Mouse (Mus musculus) embryonic stem cell, embryonic (primary cell): ENCODE results near the gene Shc4.

Experiments
- CTCF ChIA-PET, 4 experiments: fragments of 300-600 bp in 2 of 4; fragments of 350-600 bp in 2 of 4; sonication (Branson Sonifier 250); formaldehyde crosslinking; loops; one replicate each; lab custom pipeline; 2022; ENCODE audit warnings: inconsistent platforms in 2 of 4; lab: Charles Lee
- POLR2A ChIA-PET, 4 experiments: fragments of 300-600 bp in 2 of 4; fragments of 350-600 bp in 2 of 4; sonication (Branson Sonifier 250); formaldehyde crosslinking; loops; one replicate each; lab custom pipeline; 2022; ENCODE audit warnings: antibody characterized with exemption in 4 of 4, inconsistent platforms in 1 of 4; lab: Charles Lee

Shc4 gene

GRCm38 (mm10) chr2:125620213-125620907 lies 103.6 kb downstream of the Shc4 start:
- ChIA-PET POLR2A (interaction anchor here in 2 of 4 experiments (0.5 to 0.9 kb wide), 2 partner anchors 104 to 373 kb away, joined by 3 to 4 read pairs; partner anchors contain the start of genes Dut (in 1 of the 2) and Shc4 (in 1 of the 2)), CTCF (no interaction called here)

GRCm38 (mm10) chr2:125615858-125616424 lies 108.0 kb downstream of the Shc4 start:
- POLR2A ChIA-PET = interaction anchor here in 2 of 4 experiments (1.2 to 5.2 kb wide), 5 partner anchors 9 to 57 kb away, joined by 3 to 29 read pairs (median 3); partner anchors contain the start of gene Cep152 (in 2 of the 2)
- CTCF ChIA-PET = interaction anchor here in 2 of 4 experiments (0.7 to 1.3 kb wide), 3 partner anchors 11 kb away, joined by 3 to 6 read pairs (median 3); no protein-coding TSS in a partner anchor

GRCm38 (mm10) chr2:125615440-125615839 lies 108.5 kb downstream of the Shc4 start:
- ChIA-PET CTCF (interaction anchor here in 1 of 4 experiments (0.9 kb wide), 1 partner anchor 11 kb away, joined by 3 read pairs; no protein-coding TSS in a partner anchor), POLR2A (interaction anchor here in 2 of 4 experiments (1.2 to 5.2 kb wide), 5 partner anchors 9 to 57 kb away, joined by 3 to 29 read pairs (median 3); partner anchors contain the start of gene Cep152 (in 2 of the 2))

GRCm38 (mm10) chr2:125606220-125606845 lies 117.6 kb downstream of the Shc4 start:
- ChIA-PET POLR2A (interaction anchor here in 1 of 4 experiments (0.5 to 1.5 kb wide), 3 partner anchors 12 to 346 kb away, joined by 3 to 4 read pairs (median 4); no protein-coding TSS in a partner anchor), CTCF (interaction anchor here in 1 of 4 experiments (1.0 to 2.1 kb wide), 2 partner anchors 12 to 50 kb away, joined by 3 to 9 read pairs; no protein-coding TSS in a partner anchor)

- ChIA-PET POLR2A (interaction anchor here in 1 of 4 experiments (0.8 to 1.5 kb wide), 3 partner anchors 9 to 23 kb away, joined by 3 to 7 read pairs (median 5); no protein-coding TSS in a partner anchor), CTCF (interaction anchor here (0.5 to 2.1 kb wide), 22 partner anchors 9 to 448 kb away, joined by 3 to 16 read pairs (median 3); partner anchors contain the start of gene Cep152 (in 1 of the 4))
These were observed 119.3 kb downstream of the Shc4 start for GRCm38 (mm10) chr2:125604646-125605045.

- ChIA-PET CTCF (interaction anchor here in 1 of 4 experiments (0.7 kb wide), 1 partner anchor 22 kb away, joined by 3 read pairs; the partner anchor contains the start of gene Cep152), POLR2A (no interaction called here)
These were observed 121.0 kb downstream of the Shc4 start for GRCm38 (mm10) chr2:125602970-125603369.

- CTCF ChIA-PET = interaction anchor here in 2 of 4 experiments (0.5 to 0.6 kb wide), 2 partner anchors 70 to 103 kb away, joined by 3 read pairs; no protein-coding TSS in a partner anchor
- POLR2A ChIA-PET = interaction anchor here in 2 of 4 experiments (0.8 to 0.9 kb wide), 2 partner anchors 24 to 44 kb away, joined by 3 to 4 read pairs; no protein-coding TSS in a partner anchor
These were observed 125.0 kb downstream of the Shc4 start for GRCm38 (mm10) chr2:125598958-125599357.

- CTCF ChIA-PET = interaction anchor here in 2 of 4 experiments (0.6 to 0.9 kb wide), 2 partner anchors 27 to 104 kb away, joined by 3 read pairs; partner anchors contain the start of gene Cep152 (in 1 of the 2)
- POLR2A ChIA-PET = interaction anchor here in 1 of 4 experiments (0.9 kb wide), 1 partner anchor 43 kb away, joined by 3 read pairs; no protein-coding TSS in a partner anchor
These were observed 125.7 kb downstream of the Shc4 start for GRCm38 (mm10) chr2:125598251-125598650.

DNA sequence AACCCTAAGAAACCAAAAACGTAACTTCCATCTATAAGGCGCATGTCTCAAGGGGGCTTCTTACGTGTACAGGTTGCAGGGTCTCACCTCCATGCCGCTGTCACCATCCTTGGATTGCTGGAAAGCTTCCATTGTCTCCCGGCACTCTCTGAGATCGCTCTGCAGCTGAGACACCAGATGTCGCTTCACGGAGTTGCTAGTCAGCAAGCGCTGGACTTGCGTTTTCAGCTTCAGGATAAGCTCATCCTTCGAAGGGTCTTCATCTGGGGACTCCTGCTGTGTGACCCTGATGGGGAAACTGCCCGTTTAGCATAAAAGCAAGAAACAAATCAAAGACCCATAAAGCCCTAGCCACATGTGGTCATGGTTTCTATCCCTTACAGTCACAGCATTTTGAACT lies 129.2 kb downstream of the Shc4 start:
- POLR2A ChIA-PET = interaction anchor here in 1 of 4 experiments (0.8 to 2.2 kb wide), 5 partner anchors 10 to 33 kb away, joined by 3 to 7 read pairs (median 3); no protein-coding TSS in a partner anchor
- CTCF ChIA-PET = interaction anchor here in 3 of 4 experiments (0.7 to 2.8 kb wide), 4 partner anchors 10 to 12 kb away, joined by 3 to 12 read pairs (median 3); no protein-coding TSS in a partner anchor

DNA sequence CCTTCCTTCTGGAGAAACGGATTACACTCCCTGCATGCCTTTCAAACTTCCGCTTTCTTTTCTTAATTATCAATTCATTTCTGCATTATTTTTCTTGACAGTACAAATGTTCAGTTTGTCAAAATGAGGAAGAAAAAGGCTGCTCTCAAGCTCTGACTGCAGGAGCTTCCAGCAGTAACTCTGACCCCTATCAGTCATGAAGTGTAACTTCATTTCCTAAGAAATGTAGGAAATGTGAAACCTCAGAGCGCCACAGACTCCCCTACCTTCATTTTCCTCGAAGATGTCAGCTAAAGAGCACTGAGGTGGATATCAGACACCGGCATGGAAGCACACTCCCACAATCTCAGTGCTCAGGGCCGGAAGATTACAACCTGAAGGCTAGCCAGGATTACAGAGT lies 129.9 kb downstream of the Shc4 start:
- ChIA-PET POLR2A (interaction anchor here in 1 of 4 experiments (0.6 to 2.2 kb wide), 5 partner anchors 11 to 19 kb away, joined by 3 to 7 read pairs (median 4); no protein-coding TSS in a partner anchor), CTCF (interaction anchor here in 1 of 4 experiments (1.2 to 2.8 kb wide), 2 partner anchors 10 to 13 kb away, joined by 3 to 12 read pairs; no protein-coding TSS in a partner anchor)

GRCm38 (mm10) chr2:125591895-125592294 lies 132.1 kb downstream of the Shc4 start:
- CTCF ChIA-PET = no interaction called here
- POLR2A ChIA-PET = no interaction called here

GRCm38 (mm10) chr2:125589287-125589686 lies 134.7 kb downstream of the Shc4 start:
- POLR2A ChIA-PET = no interaction called here
- CTCF ChIA-PET = no interaction called here

DNA sequence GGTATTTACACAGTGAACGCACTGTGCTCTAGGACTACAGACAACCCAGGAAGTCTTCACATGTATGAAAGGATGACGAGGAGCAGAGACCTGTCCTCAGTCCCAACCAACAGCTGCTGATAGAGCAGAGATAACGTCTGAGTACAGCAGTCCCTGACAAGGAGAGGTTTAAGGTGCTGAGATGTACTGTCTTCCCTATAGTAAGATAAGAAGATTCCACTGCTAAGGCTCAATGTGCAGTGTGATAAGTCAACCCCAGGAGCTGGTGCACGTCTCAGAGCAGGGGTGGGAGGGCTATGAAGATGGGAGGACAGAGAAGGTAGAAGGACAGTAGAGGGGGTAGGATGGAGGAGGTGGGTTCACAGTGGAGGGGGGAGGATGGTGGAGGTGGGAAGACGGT lies 142.9 kb downstream of the Shc4 start:
- ChIA-PET CTCF (no interaction called here), POLR2A (no interaction called here)

GRCm38 (mm10) chr2:125577670-125578069 lies 146.3 kb downstream of the Shc4 start:
- CTCF ChIA-PET = interaction anchor here in 2 of 4 experiments (0.6 to 1.5 kb wide), 3 partner anchors 36 to 1661 kb away, joined by 3 to 17 read pairs (median 10); no protein-coding TSS in a partner anchor
- POLR2A ChIA-PET = interaction anchor here in 1 of 4 experiments (1.4 kb wide), 1 partner anchor 47 kb away, joined by 3 read pairs; the partner anchor contains the start of gene Cep152
